9 mouse cellular contexts compared by ENCODE assay signal in genomic region chr6:31838588-31838987, GRCm38 (mm10).
DNase-seq lines count a peak whose midpoint lies in the region; ATAC-seq and TF ChIP-seq lines count a peak whose summit lies in the region.
"Had no signal": no experiment of that assay in that cellular context is flagged by ENCODE, and none has a peak within 500 bp of the region (broad histone marks: within the 10 kb centered on the region; RNA-seq: fewer than 3 reads in every experiment).

No protein-coding gene starts in this region.

- peak; percentile 28 for TF ChIP-seq CTCF in heart, postnatal 0 days (IDR thresholded peaks at IDR 0.05; ENCODE audit: low read depth)

- intact Hi-C loops in heart, postnatal 25 days (cut with DNase I): no loop called here

- DNase-seq in heart, postnatal 0 days (ENCODE audit: low spot score): no peak
- DNase-seq in heart, postnatal 25 days (ENCODE audit: low spot score): no peak
- peak; percentile 5 to 58 for DNase-seq in spleen, postnatal 10 days (ENCODE audit: low spot score in 2 of 2)
- no peak for DNase-seq in spleen, postnatal 14 days (ENCODE audit: low spot score in 2 of 2)
- DNase-seq in embryo, embryonic 10.5 days (ENCODE audit: low spot score): peak; percentile 35
- DNase-seq in thymus, postnatal 4 days: peak; percentile 73

- peaks cover 8% of the 10 kb centered on the region; the same call in 1 of the 2 replicates for H3K9me3 ChIP-seq in heart, postnatal 0 days (replicated peaks; ENCODE audit: control insufficient read depth, low read length)
- H3K9me3 ChIP-seq: midbrain, embryonic 12.5 days had no signal

- H3K27ac ChIP-seq in heart, postnatal 0 days (ENCODE audit: low read depth): no peak overlapping the region
- H3K27ac ChIP-seq: midbrain, embryonic 12.5 days had no signal

- H3K4me1 ChIP-seq in heart, postnatal 0 days (ENCODE audit: control insufficient read depth, insufficient read depth): no peaks in the 10 kb centered on the region

- WGBS in heart, postnatal 0 days: 64% methylated on average over 1 of the region's 1 CpGs

- TF ChIP-seq EP300 in heart, postnatal 0 days (IDR thresholded peaks at IDR 0.05; ENCODE audit: low read depth): no peak

- H3K36me3 ChIP-seq in heart, postnatal 0 days (replicated peaks; ENCODE audit: control insufficient read depth, insufficient read depth, low read length): no peaks in the 10 kb centered on the region
- H3K36me3 ChIP-seq: midbrain, embryonic 12.5 days had no signal

- H3K9ac ChIP-seq in heart, postnatal 0 days (replicated peaks; ENCODE audit: low read depth, low read length): no peak overlapping the region
- H3K9ac ChIP-seq: midbrain, embryonic 12.5 days had no signal

- no peaks in the 10 kb centered on the region for H3K27me3 ChIP-seq in heart, postnatal 0 days (ENCODE audit: control insufficient read depth, insufficient read depth, low read length)
- H3K27me3 ChIP-seq: midbrain, embryonic 12.5 days had no signal

- no peak overlapping the region for H3K4me2 ChIP-seq in heart, postnatal 0 days (ENCODE audit: low read depth, low read length)
- H3K4me2 ChIP-seq: midbrain, embryonic 12.5 days had no signal

- H3K4me3 ChIP-seq in heart, postnatal 0 days (ENCODE audit: low read depth, low read length): no peak overlapping the region
- H3K4me3 ChIP-seq: midbrain, embryonic 12.5 days had no signal

- no peak for ATAC-seq in heart, postnatal 0 days (ENCODE audit: insufficient read depth, low read depth)
- ATAC-seq in granulocyte monocyte progenitor cell, adult 5-6 weeks (replicated peaks; ENCODE audit: poor library complexity, severe bottlenecking): no peak
- no peak for ATAC-seq in megakaryocyte-erythroid progenitor cell, adult 5-6 weeks (replicated peaks; ENCODE audit: low FRiP score, low TSS enrichment, poor library complexity, severe bottlenecking)

Comparison
In these comparisons a context has a peak if more than half of its experiments do, and no peak if none do; other contexts are left out.
1. DNase-seq: peak in spleen, postnatal 10 days (2 of 2), embryo, embryonic 10.5 days (single experiment) and thymus, postnatal 4 days (single experiment); none in heart, postnatal 0 days (single experiment), heart, postnatal 25 days (single experiment) and spleen, postnatal 14 days (0 of 2).